Mouse (Mus musculus) liver, adult 2 months (tissue): ENCODE measurements at regions not wholly inside any gene's neighbourhood (a gene's known extent, or its start where the extent isn't known, plus 50 kb on each side); places are given as distances from the start of the nearest gene placed in this dataset.

Experiments used
- DNase-seq: peaks from one replicate; pipeline ENCODE4 v3.0.0-alpha.2; 2011; ENCODE audit warnings: low read depth, low spot score; ENCODE audit errors: extremely low read depth
- H3K27ac ChIP-seq: fragments of 200-500 bp; replicated peaks from 2 replicates; pipeline ENCODE4 v1.5.1; 2012; ENCODE audit warnings: low read depth, mild to moderate bottlenecking, control low read depth, inconsistent platforms, low read length; ENCODE audit not compliant: insufficient read depth
- H3K27me3 ChIP-seq: fragments of 200-500 bp; 2 replicates; pipeline ENCODE4 v1.6.1; 2012; ENCODE audit warnings: mild to moderate bottlenecking, moderate library complexity, low read length, inconsistent platforms; ENCODE audit not compliant: control insufficient read depth, insufficient read depth
- H3K36me3 ChIP-seq: fragments of 200-500 bp; 2 replicates; pipeline ENCODE4 v1.6.1; 2012; ENCODE audit warnings: low read length, inconsistent platforms; ENCODE audit not compliant: control insufficient read depth, insufficient read depth
- H3K4me1 ChIP-seq: fragments of 200-500 bp; 2 replicates; pipeline ENCODE4 v1.6.1; 2011; ENCODE audit warnings: low read length; ENCODE audit not compliant: control insufficient read depth, insufficient read depth
- H3K4me3 ChIP-seq: fragments of 200-500 bp; 2 replicates; pipeline ENCODE4 v1.5.1; 2011; ENCODE audit warnings: low read depth, mild to moderate bottlenecking, control low read depth, low read length, moderate library complexity; ENCODE audit not compliant: insufficient read depth
- H3K79me2 ChIP-seq: fragments of 200-500 bp; 2 replicates; pipeline ENCODE4 v1.6.1; 2012; ENCODE audit warnings: inconsistent platforms, mild to moderate bottlenecking, low read length, moderate library complexity; ENCODE audit not compliant: control insufficient read depth, insufficient read depth
- H3K9ac ChIP-seq: fragments of 200-500 bp; 2 replicates; pipeline ENCODE4 v1.6.1; 2012; ENCODE audit warnings: low read depth, mild to moderate bottlenecking, control low read depth, inconsistent platforms, low read length
- CTCF ChIP-seq: fragments of 200-500 bp; IDR thresholded peaks from 2 replicates; pipeline ENCODE4 v1.5.1; 2011; ENCODE audit warnings: low read depth, low read length, control low read depth
- POLR2A ChIP-seq: fragments of 200-500 bp; IDR thresholded peaks from 2 replicates; pipeline ENCODE4 v1.6.1; 2011; ENCODE audit warnings: low read length, control low read depth; ENCODE audit not compliant: insufficient read depth; ENCODE audit errors: extremely low read depth
- WGBS: fragments of 180-500 bp; shearing (Covaris S2); methylation state at CpG from one replicate; pipeline ENCODE4 v1.1.7; 2018; 5-methylcytosine and 5-hydroxymethylcytosine counted together

DNA sequence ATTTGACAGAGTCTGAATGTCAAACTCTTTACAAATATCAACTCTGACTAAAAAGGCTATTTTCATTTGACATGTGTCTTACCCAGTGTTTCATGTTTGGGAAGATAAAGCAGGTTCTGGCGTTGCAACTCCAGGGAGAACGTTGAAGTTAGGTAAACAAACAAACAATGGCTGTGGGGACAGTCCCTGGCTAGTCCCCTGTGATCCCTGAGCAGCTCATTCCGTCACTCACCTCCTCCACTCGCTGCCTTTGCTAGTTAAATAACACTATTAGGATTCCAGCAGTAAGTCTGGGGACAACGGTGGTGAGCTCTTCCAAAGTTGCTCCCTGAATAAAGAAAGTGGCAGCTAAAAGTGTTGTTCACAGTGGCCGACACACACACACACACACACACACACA is 227.8 kb upstream of the Prox1 start:
- DNase-seq: no peak
- WGBS: 31% methylated on average over 6 of the region's 6 CpGs
- TF ChIP-seq CTCF: no peak
- TF ChIP-seq POLR2A: no peak
- no peak overlapping the region for H3K27ac ChIP-seq
- H3K79me2 ChIP-seq: no peaks in the 10 kb centered on the region
- no peak overlapping the region for H3K4me3 ChIP-seq
- no peaks in the 10 kb centered on the region for H3K4me1 ChIP-seq
- no peaks in the 10 kb centered on the region for H3K36me3 ChIP-seq
- H3K27me3 ChIP-seq: no peaks in the 10 kb centered on the region
- H3K9ac ChIP-seq: no peak overlapping the region

DNA sequence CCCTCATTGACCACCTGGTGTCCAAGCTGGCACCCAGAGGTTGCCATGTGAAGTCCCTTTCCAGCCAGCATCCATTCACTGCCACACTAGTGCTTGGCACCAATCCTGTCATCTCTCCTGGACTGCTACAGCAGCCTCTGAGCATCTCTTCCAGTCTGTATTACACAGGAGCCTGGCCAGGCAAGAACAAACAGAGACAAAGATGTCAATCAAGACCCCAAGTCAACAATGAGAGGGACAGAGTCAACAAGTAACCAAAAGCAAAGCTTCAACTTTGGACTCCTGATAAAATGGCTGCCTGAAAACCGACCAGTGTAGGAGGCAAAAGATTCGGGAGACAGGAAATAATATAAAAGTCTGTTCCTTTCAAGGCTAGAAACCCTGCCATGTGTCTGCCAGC is 227.3 kb upstream of the Prox1 start:
- WGBS: 14% methylated on average over 2 of the region's 2 CpGs
- H3K4me3 ChIP-seq: no peak overlapping the region
- H3K27ac ChIP-seq: no peak overlapping the region

DNA sequence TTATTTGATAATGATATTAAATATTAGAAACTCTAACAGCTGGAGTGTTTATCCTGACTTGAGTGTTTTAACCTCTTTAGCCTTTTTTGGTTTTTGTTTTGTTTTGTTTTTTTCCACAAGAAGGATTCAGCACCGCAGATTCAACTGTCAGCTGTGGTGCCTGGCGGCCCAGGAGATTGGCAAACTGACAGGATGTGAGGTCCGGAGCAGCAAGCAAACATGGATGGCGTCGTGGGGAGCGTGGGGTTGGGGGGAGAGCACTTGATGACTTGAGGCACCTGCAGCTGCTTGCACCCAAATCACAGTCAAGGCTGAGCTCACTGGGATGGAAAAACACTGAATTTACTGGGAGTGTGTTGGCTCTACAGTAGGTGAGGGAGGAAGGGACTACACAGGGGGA is 222.5 kb upstream of the Prox1 start:
- Histone ChIP-seq H3K27me3 (no peaks in the 10 kb centered on the region), H3K27ac (no peak overlapping the region), H3K4me1 (no peaks in the 10 kb centered on the region), H3K9ac (no peak overlapping the region), H3K79me2 (no peaks in the 10 kb centered on the region), H3K36me3 (no peaks in the 10 kb centered on the region), H3K4me3 (no peak overlapping the region)
- DNase-seq: no peak
- WGBS: 57% methylated on average over 6 of the region's 6 CpGs
- no peak for TF ChIP-seq CTCF
- TF ChIP-seq POLR2A: no peak

More for the DNA sequence above, 227.3 kb upstream of the Prox1 start:
- Histone ChIP-seq H3K36me3 (no peaks in the 10 kb centered on the region), H3K27me3 (no peaks in the 10 kb centered on the region), H3K9ac (no peak overlapping the region), H3K79me2 (no peaks in the 10 kb centered on the region), H3K4me1 (no peaks in the 10 kb centered on the region)
- DNase-seq: no peak
- TF ChIP-seq CTCF (no peak), POLR2A (no peak)

DNA sequence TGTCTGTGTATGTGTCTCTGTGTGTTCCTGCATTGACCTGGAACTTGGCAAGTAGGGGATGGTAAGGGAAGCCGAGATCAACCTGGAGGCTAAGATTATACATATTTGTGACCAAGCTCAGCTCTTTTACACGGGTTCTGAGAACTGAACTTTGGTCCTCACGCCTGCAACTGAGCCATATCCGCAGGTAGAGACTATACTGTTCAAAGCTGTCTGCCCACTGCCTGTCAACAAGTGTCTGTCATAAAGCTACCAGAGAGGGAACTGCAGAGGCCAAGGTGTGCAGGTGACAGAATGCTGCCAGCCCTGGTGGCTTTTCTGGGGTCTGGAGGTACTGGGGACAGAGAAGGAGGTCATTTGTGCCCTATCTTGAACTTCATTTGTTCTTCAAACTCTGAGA is 218.3 kb upstream of the Prox1 start:
- DNase-seq: no peak
- Histone ChIP-seq H3K4me1 (no peaks in the 10 kb centered on the region), H3K4me3 (no peak overlapping the region), H3K27me3 (no peaks in the 10 kb centered on the region), H3K36me3 (no peaks in the 10 kb centered on the region), H3K27ac (no peak overlapping the region), H3K79me2 (no peaks in the 10 kb centered on the region), H3K9ac (no peak overlapping the region)
- WGBS: 60% methylated on average over 4 of the region's 4 CpGs
- TF ChIP-seq POLR2A (no peak), CTCF (no peak)

DNA sequence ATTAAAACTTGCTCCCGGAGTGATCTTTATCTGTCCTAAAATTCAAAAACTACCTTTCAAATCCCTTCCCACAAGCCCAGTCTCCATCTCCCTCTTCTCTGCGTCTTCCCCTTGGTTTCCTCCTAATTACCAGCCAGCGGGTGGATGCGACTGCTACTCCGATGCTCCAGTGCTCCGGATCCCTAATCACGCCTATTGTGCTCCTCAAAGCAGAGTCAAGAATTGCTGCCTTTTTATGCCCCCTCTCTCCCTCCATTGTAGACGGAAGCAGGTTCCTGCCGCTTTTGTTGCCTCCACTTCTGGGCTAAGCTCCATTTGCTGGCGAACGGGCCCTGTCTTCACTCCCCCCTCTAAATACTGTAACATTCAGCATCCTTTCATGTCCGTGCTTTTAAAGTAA is 214.0 kb upstream of the Prox1 start:
- no peak overlapping the region for H3K27ac ChIP-seq
- no peaks in the 10 kb centered on the region for H3K36me3 ChIP-seq
- H3K79me2 ChIP-seq: no peaks in the 10 kb centered on the region
- no peak overlapping the region for H3K4me3 ChIP-seq
- 91% methylated on average over 12 of the region's 12 CpGs for WGBS
- no peak for TF ChIP-seq POLR2A
- TF ChIP-seq CTCF: no peak
- no peak overlapping the region for H3K9ac ChIP-seq
- no peaks in the 10 kb centered on the region for H3K27me3 ChIP-seq
- no peaks in the 10 kb centered on the region for H3K4me1 ChIP-seq
- no peak for DNase-seq

DNA sequence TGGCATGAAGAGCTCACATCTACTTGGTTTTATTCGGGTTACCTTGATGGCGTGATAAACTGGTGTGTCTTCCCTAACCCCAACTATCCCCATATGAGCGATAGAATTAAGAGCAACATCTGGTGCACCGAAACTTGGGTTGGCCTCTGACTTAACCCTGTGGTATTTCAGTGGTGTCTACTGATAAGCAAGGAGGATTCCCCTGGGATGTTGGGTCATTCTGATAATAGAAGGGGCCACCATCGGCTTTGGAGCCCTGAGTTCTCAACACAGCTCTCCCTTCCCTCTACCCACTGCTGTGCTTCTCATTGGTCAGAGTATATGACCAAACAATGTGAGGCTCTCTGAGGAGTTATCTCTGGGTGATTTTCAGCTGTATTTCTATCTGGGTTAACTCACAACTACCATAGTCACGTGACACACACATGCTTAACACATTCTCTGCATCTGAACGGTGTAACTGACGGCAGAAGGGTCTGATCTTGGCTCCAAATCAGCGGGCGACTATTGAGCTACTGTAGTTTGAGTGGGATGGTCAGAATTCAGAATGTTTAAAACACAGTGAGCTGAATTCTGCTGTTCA is 212.8 kb upstream of the Prox1 start:
- Histone ChIP-seq H3K9ac (no peak overlapping the region), H3K27ac (no peak overlapping the region), H3K4me3 (no peak overlapping the region), H3K4me1 (no peaks in the 10 kb centered on the region), H3K27me3 (no peaks in the 10 kb centered on the region), H3K36me3 (no peaks in the 10 kb centered on the region), H3K79me2 (no peaks in the 10 kb centered on the region)
- TF ChIP-seq POLR2A (no peak), CTCF (no peak)
- no peak for DNase-seq
- WGBS: 83% methylated on average over 10 of the region's 10 CpGs
